Mouse (Mus musculus) kidney, postnatal 14 days (tissue): Measurements from ENCODE around the gene Cd248.

Experiments used
- DNase-seq: peaks from one replicate; pipeline ENCODE4 v3.0.0; 2022; ENCODE audit warnings: mixed read lengths

Gene Cd248

GRCm38 (mm10) chr19:5067867-5068569, at the start of gene Cd248:
TSS of gene Cd248 (plus strand) at chr19:5068078.
- peak; percentile 87 for DNase-seq

GRCm38 (mm10) chr19:5018191-5018590, 49.7 kb upstream of the Cd248 start:
- DNase-seq: no peak

- no peak for DNase-seq
Observed at GRCm38 (mm10) chr19:5021416-5021815, 46.5 kb upstream of the Cd248 start.

- peak; percentile 96 for DNase-seq
Observed at GRCm38 (mm10) chr19:5023621-5024479, 44.0 kb upstream of the Cd248 start, which contains the start of gene Slc29a2. TSS of gene Slc29a2 (plus strand) at chr19:5023860.

GRCm38 (mm10) chr19:5026111-5026510, 41.8 kb upstream of the Cd248 start:
- no peak for DNase-seq

- no peak for DNase-seq
Observed at GRCm38 (mm10) chr19:5032686-5033085, 35.2 kb upstream of the Cd248 start.

- DNase-seq: no peak
Observed at GRCm38 (mm10) chr19:5036577-5036976, 31.3 kb upstream of the Cd248 start.

GRCm38 (mm10) chr19:5037678-5038571, 30.0 kb upstream of the Cd248 start:
- DNase-seq: peak; percentile 83

- DNase-seq: peak; percentile 93
Observed at GRCm38 (mm10) chr19:5038709-5039156, 29.1 kb upstream of the Cd248 start, which contains the start of the genes B4gat1 and AC124502.3. TSS of gene B4gat1 (plus strand) at chr19:5038826. TSS of gene AC124502.3 (plus strand) at chr19:5038891.

GRCm38 (mm10) chr19:5039301-5040114, 28.4 kb upstream of the Cd248 start:
- DNase-seq: no peak

GRCm38 (mm10) chr19:5040862-5041523, 26.9 kb upstream of the Cd248 start, which contains the start of gene Brms1:
TSS of gene Brms1 (plus strand) at chr19:5041354.
- DNase-seq: peak; percentile 95

- no peak for DNase-seq
Observed at GRCm38 (mm10) chr19:5041588-5041987, 26.3 kb upstream of the Cd248 start.

GRCm38 (mm10) chr19:5045531-5045930, 22.3 kb upstream of the Cd248 start:
- no peak for DNase-seq

GRCm38 (mm10) chr19:5048138-5049056, 19.5 kb upstream of the Cd248 start:
- no peak for DNase-seq

- DNase-seq: no peak
Observed at GRCm38 (mm10) chr19:5049325-5049724, 18.6 kb upstream of the Cd248 start.

- DNase-seq: peak; percentile 69
Observed at GRCm38 (mm10) chr19:5050047-5050905, 17.6 kb upstream of the Cd248 start, which contains the start of gene Rin1. TSS of gene Rin1 (plus strand) at chr19:5050481.

- no peak for DNase-seq
Observed at GRCm38 (mm10) chr19:5051031-5051430, 16.8 kb upstream of the Cd248 start.

- DNase-seq: no peak
Observed at GRCm38 (mm10) chr19:5051515-5051914, 16.4 kb upstream of the Cd248 start.
